Mouse (Mus musculus) heart, postnatal 0 days (tissue): Measurements from ENCODE around the gene Nup205. TPM values are rescaled to one million over a fixed set of nuclear protein-coding genes. Genes with fewer than 3 reads are reported as not detected.
A peak's percentile ranks its signal among the peaks of the same experiment; 100 is the strongest.
"Not testable (repeated sequence)": the region's sequence is repeated elsewhere in the genome, so short reads cannot be mapped to it uniquely, and the experiment has no call there.

Experiments used
- ATAC-seq: fragments of 200-750 bp; cut with Nextera tagmentation; 2 replicates; pipeline ENCODE4 v1.8.0; 2017; ENCODE audit warnings: low read depth, moderate number of reproducible peaks, moderate library complexity; ENCODE audit not compliant: insufficient read depth
- DNase-seq: peaks from one replicate; pipeline ENCODE4 v3.0.0-alpha.2; 2016; ENCODE audit warnings: low spot score
- H3K27ac ChIP-seq: fragments of 300-500 bp; sonication (generic); 2 replicates; pipeline ENCODE4 v1.5.1; 2014; ENCODE audit warnings: low read depth, mild to moderate bottlenecking
- H3K27me3 ChIP-seq: fragments of 300-500 bp; sonication (generic); 2 replicates; pipeline ENCODE4 v1.6.1; 2014; ENCODE audit warnings: low read length, mixed read lengths; ENCODE audit not compliant: control insufficient read depth, insufficient read depth
- H3K36me3 ChIP-seq: fragments of 300-500 bp; sonication (generic); replicated peaks from 2 replicates; pipeline ENCODE4 v1.6.1; 2014; ENCODE audit warnings: low read length, mixed read lengths; ENCODE audit not compliant: control insufficient read depth, insufficient read depth
- H3K4me1 ChIP-seq: fragments of 300-500 bp; sonication (generic); 2 replicates; pipeline ENCODE4 v1.6.1; 2014; ENCODE audit warnings: antibody characterized with exemption; ENCODE audit not compliant: control insufficient read depth, insufficient read depth
- H3K4me2 ChIP-seq: fragments of 300-500 bp; sonication (generic); 2 replicates; pipeline ENCODE4 v1.6.1; 2014; ENCODE audit warnings: low read depth, mild to moderate bottlenecking, low read length, moderate library complexity
- H3K4me3 ChIP-seq: fragments of 300-500 bp; sonication (generic); 2 replicates; pipeline ENCODE4 v1.5.1; 2014; ENCODE audit warnings: low read depth, low read length
- H3K9ac ChIP-seq: fragments of 300-500 bp; sonication (generic); replicated peaks from 2 replicates; pipeline ENCODE4 v1.6.1; 2014; ENCODE audit warnings: low read depth, low read length, mixed read lengths
- H3K9me3 ChIP-seq: fragments of 300-500 bp; sonication (generic); replicated peaks from 2 replicates; pipeline ENCODE4 v1.6.1; 2016; ENCODE audit warnings: low read length; ENCODE audit not compliant: control insufficient read depth
- CTCF ChIP-seq: IDR thresholded peaks from 2 replicates; pipeline ENCODE4 v1.5.1; 2016; ENCODE audit warnings: antibody characterized with exemption, control low read depth, low read depth
- EP300 ChIP-seq: IDR thresholded peaks from 2 replicates; pipeline ENCODE4 v1.6.1; 2016; ENCODE audit warnings: antibody characterized with exemption, low read depth
- WGBS: fragments of 180-500 bp; shearing (Covaris S2); extraction: QIAGEN DNeasy Blood & Tissue Kit; methylation state at CpG from one replicate; pipeline ENCODE4 v1.1.7; 2014; 5-methylcytosine and 5-hydroxymethylcytosine counted together
- polyA plus RNA-seq: library from polyadenylated mRNA; unstranded; fragments of >200 nt; fragmentation: Nextera tagmentation; extraction: Ambion mirVana; gene quantifications from 2 replicates; pipeline ENCODE4 v1.2.1, GENCODE M21; 2015
- total RNA-seq: library from RNA; depleted of rRNA; stranded (reverse); fragments of >200 nt; gene quantifications from 2 replicates; pipeline ENCODE4 v1.2.3, GENCODE M21; 2014; ENCODE audit warnings: low replicate concordance

Nup205 gene
- total and polyA plus RNA-seq, 2 experiments from 2014 or later, result 7.1 to 34.6 TPM

- DNase-seq (no peak), ATAC-seq (no peak)
- Histone ChIP-seq H3K9ac (no peak overlapping the region), H3K36me3 (no peaks in the 10 kb centered on the region), H3K4me2 (no peak overlapping the region), H3K9me3 (no peaks in the 10 kb centered on the region), H3K4me1 (no peaks in the 10 kb centered on the region), H3K27me3 (no peaks in the 10 kb centered on the region), H3K27ac (no peak overlapping the region), H3K4me3 (no peak overlapping the region)
- 93% methylated on average over 1 of the region's 1 CpGs for WGBS
- no peak for TF ChIP-seq EP300
- TF ChIP-seq CTCF, result no peak
Measured at GRCm38 (mm10) chr6:35140351-35140750, 36.9 kb upstream of the Nup205 start.

- H3K36me3 ChIP-seq, result no peaks in the 10 kb centered on the region
- no peaks in the 10 kb centered on the region for H3K4me1 ChIP-seq
- TF ChIP-seq EP300, result no peak
- no peak for TF ChIP-seq CTCF
- 79% methylated on average over 2 of the region's 2 CpGs for WGBS
- H3K9ac ChIP-seq, result no peak overlapping the region
- no peaks in the 10 kb centered on the region for H3K27me3 ChIP-seq
- DNase-seq (no peak), ATAC-seq (no peak)
- 0 out of 2 replicates have a peak, but pooled peaks cover 4% of the 10 kb centered on the region for H3K9me3 ChIP-seq
- no peak overlapping the region for H3K4me3 ChIP-seq
- H3K27ac ChIP-seq, result no peak overlapping the region
- no peak overlapping the region for H3K4me2 ChIP-seq
Measured at GRCm38 (mm10) chr6:35145569-35145968, 31.7 kb upstream of the Nup205 start.

- ATAC-seq (no peak), DNase-seq (no peak)
- Histone ChIP-seq H3K4me3 (no peak overlapping the region), H3K4me1 (no peaks in the 10 kb centered on the region), H3K27me3 (no peaks in the 10 kb centered on the region), H3K9ac (no peak overlapping the region), H3K9me3 (0 out of 2 replicates have a peak, but pooled peaks cover 4% of the 10 kb centered on the region), H3K27ac (no peak overlapping the region), H3K4me2 (no peak overlapping the region), H3K36me3 (no peaks in the 10 kb centered on the region)
- no peak for TF ChIP-seq EP300
- no peak for TF ChIP-seq CTCF
- WGBS, result 55% methylated on average over 3 of the region's 3 CpGs
Measured at GRCm38 (mm10) chr6:35147726-35148422, 29.3 kb upstream of the Nup205 start.

- no peak overlapping the region for H3K9ac ChIP-seq
- no peak overlapping the region for H3K4me2 ChIP-seq
- no peaks in the 10 kb centered on the region for H3K9me3 ChIP-seq
- no peak for TF ChIP-seq EP300
- TF ChIP-seq CTCF, result no peak
- H3K27me3 ChIP-seq, result no peaks in the 10 kb centered on the region
- DNase-seq (no peak), ATAC-seq (no peak)
- H3K36me3 ChIP-seq, result no peaks in the 10 kb centered on the region
- H3K4me1 ChIP-seq, result peaks cover 3% of the 10 kb centered on the region; the same call in 1 of the 2 replicates
- no peak overlapping the region for H3K4me3 ChIP-seq
- no peak overlapping the region for H3K27ac ChIP-seq
Measured at GRCm38 (mm10) chr6:35154540-35154939, 22.7 kb upstream of the Nup205 start.

- H3K36me3 ChIP-seq, result no peaks in the 10 kb centered on the region
- 43% methylated on average over 4 of the region's 4 CpGs for whole genome bisulfite sequencing
- DNase-seq (no peak), ATAC-seq (no peak)
- no peaks in the 10 kb centered on the region for H3K27me3 ChIP-seq
- TF ChIP-seq CTCF, result no peak
- TF ChIP-seq EP300, result no peak
- no peaks in the 10 kb centered on the region for H3K9me3 ChIP-seq
- H3K4me1 ChIP-seq, result no peaks in the 10 kb centered on the region
- no peak overlapping the region for H3K4me2 ChIP-seq
- H3K4me3 ChIP-seq, result no peak overlapping the region
- no peak overlapping the region for H3K9ac ChIP-seq
- H3K27ac ChIP-seq, result no peak overlapping the region
Measured at GRCm38 (mm10) chr6:35169250-35169649, 8.0 kb upstream of the Nup205 start.

GRCm38 (mm10) chr6:35172028-35172427 lies 5.2 kb upstream of the Nup205 start:
- H3K27ac ChIP-seq, H3K9me3 ChIP-seq, H3K4me1 ChIP-seq, H3K4me3 ChIP-seq, H3K27me3 ChIP-seq, DNase-seq, H3K9ac ChIP-seq, H3K36me3 ChIP-seq, H3K4me2 ChIP-seq, ATAC-seq: not testable (repeated sequence)
- WGBS, result 67% methylated on average over 3 of the region's 3 CpGs
- 0 out of 2 replicates have a peak, but pooled peaks have one; percentile 11 for TF ChIP-seq CTCF
